Mouse (Mus musculus) midbrain, embryonic 12.5 days (tissue): ENCODE data around the gene Hgd. TPM values are rescaled to one million over a fixed set of nuclear protein-coding genes. Genes with fewer than 3 reads are reported as not detected.
A peak's percentile ranks its signal among the peaks of the same experiment; 100 is the strongest.

ENCODE experiments used
- ATAC-seq: fragments of 200-750 bp; cut with Nextera tagmentation; 2 replicates; pipeline ENCODE4 v1.8.0; 2017; ENCODE audit warnings: low read depth, moderate TSS enrichment, moderate library complexity; ENCODE audit not compliant: low FRiP score
- H3K27ac ChIP-seq: fragments of 300-500 bp; sonication (generic); replicated peaks from 2 replicates; pipeline ENCODE4 v1.5.1; 2016; ENCODE audit warnings: mild to moderate bottlenecking
- H3K27me3 ChIP-seq: fragments of 300-500 bp; sonication (generic); 2 replicates; pipeline ENCODE4 v1.6.1; 2016; ENCODE audit warnings: mild to moderate bottlenecking
- H3K36me3 ChIP-seq: fragments of 300-500 bp; sonication (generic); 2 replicates; pipeline ENCODE4 v1.6.1; 2016
- H3K4me1 ChIP-seq: fragments of 300-500 bp; sonication (generic); 2 replicates; pipeline ENCODE4 v1.6.1; 2016
- H3K4me2 ChIP-seq: fragments of 300-500 bp; sonication (generic); replicated peaks from 2 replicates; pipeline ENCODE4 v1.6.1; 2016; ENCODE audit warnings: mild to moderate bottlenecking, moderate library complexity
- H3K4me3 ChIP-seq: fragments of 300-500 bp; sonication (generic); 2 replicates; pipeline ENCODE4 v1.5.1; 2016; ENCODE audit warnings: mild to moderate bottlenecking
- H3K9ac ChIP-seq: fragments of 300-500 bp; sonication (generic); replicated peaks from 2 replicates; pipeline ENCODE4 v1.6.1; 2016; ENCODE audit warnings: mild to moderate bottlenecking, moderate library complexity
- H3K9me3 ChIP-seq: fragments of 300-500 bp; sonication (generic); 2 replicates; pipeline ENCODE4 v1.6.1; 2016; ENCODE audit warnings: mild to moderate bottlenecking
- WGBS: fragments of 180-500 bp; shearing (Covaris S2); methylation state at CpG from one replicate; pipeline ENCODE4 v1.1.7; 2016; 5-methylcytosine and 5-hydroxymethylcytosine counted together
- polyA plus RNA-seq: library from polyadenylated mRNA; unstranded; fragments of >200 nt; fragmentation: Nextera tagmentation; extraction: Ambion mirVana; gene quantifications from 2 replicates; pipeline ENCODE4 v1.2.1, GENCODE M21; 2016

The Hgd gene
- polyA plus RNA-seq, 1 experiment from 2014 or later, result not detected

DNA sequence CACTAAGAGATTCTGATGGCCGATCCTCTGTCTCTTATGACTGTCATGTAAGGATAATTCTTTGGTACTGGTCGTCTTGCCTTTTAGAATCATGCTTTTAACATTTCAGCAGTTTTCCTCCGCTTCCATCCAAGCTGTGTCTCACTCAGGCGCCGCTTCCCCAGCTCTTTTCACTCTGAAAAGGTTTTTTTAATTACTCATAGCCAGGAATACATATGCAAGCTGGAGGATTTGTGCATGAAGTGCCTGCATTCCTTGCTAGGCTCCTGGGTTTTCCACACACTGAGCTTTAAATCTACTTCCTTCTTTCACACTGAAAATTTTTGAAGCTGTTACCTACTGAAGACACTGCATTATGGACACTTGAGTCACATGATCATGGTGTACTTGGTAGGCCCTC lies 17.0 kb upstream of the Hgd start:
- no peaks in the 10 kb centered on the region for H3K9me3 ChIP-seq
- WGBS, result 71% methylated on average over 5 of the region's 5 CpGs
- H3K4me1 ChIP-seq, result peaks cover 14% of the 10 kb centered on the region
- H3K36me3 ChIP-seq, result peaks cover 14% of the 10 kb centered on the region
- peak overlapping the region; percentile 52 for H3K27ac ChIP-seq
- no peak overlapping the region for H3K9ac ChIP-seq
- no peak overlapping the region for H3K4me3 ChIP-seq
- H3K27me3 ChIP-seq, result no peaks in the 10 kb centered on the region
- H3K4me2 ChIP-seq, result no peak overlapping the region
- ATAC-seq, result no peak

DNA sequence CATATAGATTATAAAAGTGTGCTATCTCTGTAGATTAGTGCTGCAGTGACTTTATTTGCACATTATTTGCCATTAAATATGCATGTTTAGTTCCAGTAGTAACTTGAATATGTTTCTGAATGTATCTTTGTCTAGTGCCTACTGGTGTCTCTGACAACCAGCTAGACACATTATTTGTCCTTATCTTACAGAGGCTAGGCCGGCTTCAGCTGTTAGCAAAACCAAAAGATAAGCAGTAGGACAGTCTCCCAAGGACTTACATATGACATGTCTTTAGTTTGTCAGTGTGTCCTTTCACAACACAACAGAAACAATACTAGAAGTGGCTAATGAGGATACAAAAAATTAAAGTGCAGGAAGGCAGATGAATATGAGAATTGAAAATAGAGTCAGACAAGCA lies 14.8 kb upstream of the Hgd start:
- no peak overlapping the region for H3K9ac ChIP-seq
- H3K4me1 ChIP-seq, result peaks cover 14% of the 10 kb centered on the region
- 85% methylated on average over 1 of the region's 1 CpGs for WGBS
- 0 out of 2 replicates have a peak, but pooled peaks cover 3% of the 10 kb centered on the region for H3K36me3 ChIP-seq
- H3K4me3 ChIP-seq, result no peak overlapping the region
- H3K27ac ChIP-seq, result no peak overlapping the region
- no peaks in the 10 kb centered on the region for H3K27me3 ChIP-seq
- H3K9me3 ChIP-seq, result no peaks in the 10 kb centered on the region
- H3K4me2 ChIP-seq, result no peak overlapping the region
- ATAC-seq, result no peak

DNA sequence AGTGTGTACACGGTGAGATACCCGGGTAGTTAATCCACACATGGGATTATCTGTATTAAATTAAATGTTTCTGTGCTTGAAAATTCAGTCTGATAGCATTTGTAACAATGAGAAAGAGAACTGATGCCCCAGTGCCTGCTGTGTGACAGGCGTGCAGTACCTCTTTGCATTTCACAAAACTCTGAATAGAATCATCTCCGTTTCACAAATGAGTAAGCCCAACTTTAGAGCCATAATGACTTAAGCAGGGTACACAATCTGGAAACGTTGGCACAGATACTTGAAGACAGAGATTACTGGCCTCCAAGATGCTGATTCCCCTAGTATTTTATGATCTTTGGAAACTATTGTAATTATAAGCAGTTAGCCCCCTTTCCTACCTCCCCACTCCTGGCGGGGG lies 13.8 kb upstream of the Hgd start:
- no peak overlapping the region for H3K4me2 ChIP-seq
- H3K4me1 ChIP-seq, result peaks cover 17% of the 10 kb centered on the region
- H3K27me3 ChIP-seq, result no peaks in the 10 kb centered on the region
- H3K4me3 ChIP-seq, result no peak overlapping the region
- no peak overlapping the region for H3K9ac ChIP-seq
- no peak overlapping the region for H3K27ac ChIP-seq
- 0 out of 2 replicates have a peak, but pooled peaks cover 3% of the 10 kb centered on the region for H3K36me3 ChIP-seq
- 58% methylated on average over 6 of the region's 6 CpGs for WGBS
- no peak for ATAC-seq
- H3K9me3 ChIP-seq, result no peaks in the 10 kb centered on the region

DNA sequence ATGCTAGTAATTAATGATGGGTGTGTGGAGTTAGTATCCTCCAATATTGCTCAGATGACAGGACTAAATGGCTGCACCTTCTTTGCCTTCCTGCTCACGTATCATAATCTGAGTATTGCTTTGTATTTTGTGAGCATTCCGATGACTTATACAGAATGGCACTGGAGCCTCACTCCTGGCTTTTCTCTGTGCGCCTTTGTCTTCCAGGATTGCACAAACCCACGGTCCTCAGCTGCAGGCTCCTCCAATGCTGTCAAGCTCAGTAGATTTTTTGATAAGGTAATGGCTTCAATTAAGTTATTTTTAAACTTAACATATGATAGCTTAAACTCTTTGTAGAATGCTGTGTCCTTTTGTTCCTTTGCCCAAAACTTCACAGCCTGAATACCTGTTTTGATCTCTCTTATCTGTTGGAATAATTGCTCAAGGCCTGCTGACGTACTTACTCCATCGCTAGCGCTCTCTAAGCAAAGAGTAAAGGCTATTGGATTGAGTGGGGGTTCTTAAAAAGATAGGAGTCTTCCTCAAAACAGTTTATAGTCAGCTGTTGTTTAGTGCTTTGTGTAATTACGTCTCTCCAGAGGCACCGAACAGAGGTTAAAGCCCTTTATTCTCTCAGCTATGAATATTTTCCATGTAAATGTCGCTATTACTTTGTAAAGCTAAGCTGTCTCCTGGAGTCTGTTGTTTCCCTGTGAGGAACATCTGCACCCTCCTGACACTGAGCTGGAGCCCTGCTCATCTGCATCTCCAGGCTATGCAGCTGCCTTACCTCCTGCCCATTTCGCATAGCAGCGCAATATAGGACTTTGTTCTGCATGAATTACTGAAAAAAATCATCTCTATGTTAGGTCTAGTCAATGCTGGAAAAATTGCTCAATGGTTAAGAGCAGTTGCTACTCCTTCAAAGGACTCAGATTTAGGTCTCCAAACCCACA lies 12.6 kb upstream of the Hgd start:
- H3K9ac ChIP-seq, result no peak overlapping the region
- no peak overlapping the region for H3K4me3 ChIP-seq
- H3K27me3 ChIP-seq, result no peaks in the 10 kb centered on the region
- WGBS, result 76% methylated on average over 12 of the region's 12 CpGs
- H3K9me3 ChIP-seq, result no peaks in the 10 kb centered on the region
- no peak overlapping the region; the same call in 1 of the 2 replicates for H3K27ac ChIP-seq
- H3K36me3 ChIP-seq, result peaks cover 6% of the 10 kb centered on the region
- no peak overlapping the region for H3K4me2 ChIP-seq
- no peak for ATAC-seq
- H3K4me1 ChIP-seq, result peaks cover 16% of the 10 kb centered on the region

DNA sequence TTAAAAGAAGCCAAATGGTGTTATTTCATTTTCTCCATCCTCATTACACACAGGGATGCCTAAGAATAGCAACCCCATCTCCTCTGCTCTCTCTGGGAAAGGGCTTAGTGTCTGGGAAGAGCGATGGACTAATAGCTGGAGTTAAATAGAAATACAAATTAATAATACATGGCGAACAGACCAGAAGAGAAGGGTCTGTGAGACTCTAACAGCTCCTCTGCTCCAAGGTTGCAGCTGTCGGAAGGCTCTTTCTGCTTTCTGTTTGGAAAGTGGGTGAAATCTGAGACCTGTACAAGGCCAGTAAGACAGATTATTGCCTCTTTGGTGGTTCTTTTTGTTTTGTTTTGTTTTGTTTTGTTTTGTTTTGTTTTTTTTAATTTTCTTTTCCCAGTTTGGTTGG lies 8.4 kb upstream of the Hgd start:
- Histone ChIP-seq H3K4me2 (no peak overlapping the region), H3K27me3 (no peaks in the 10 kb centered on the region), H3K9ac (no peak overlapping the region), H3K36me3 (peaks cover 10% of the 10 kb centered on the region), H3K4me1 (peaks cover 10% of the 10 kb centered on the region), H3K9me3 (0 out of 2 replicates have a peak, but pooled peaks cover 3% of the 10 kb centered on the region), H3K27ac (peak overlapping the region; percentile 60; the same call in 1 of the 2 replicates), H3K4me3 (no peak overlapping the region)
- 59% methylated on average over 3 of the region's 3 CpGs for WGBS
- ATAC-seq, result no peak

DNA sequence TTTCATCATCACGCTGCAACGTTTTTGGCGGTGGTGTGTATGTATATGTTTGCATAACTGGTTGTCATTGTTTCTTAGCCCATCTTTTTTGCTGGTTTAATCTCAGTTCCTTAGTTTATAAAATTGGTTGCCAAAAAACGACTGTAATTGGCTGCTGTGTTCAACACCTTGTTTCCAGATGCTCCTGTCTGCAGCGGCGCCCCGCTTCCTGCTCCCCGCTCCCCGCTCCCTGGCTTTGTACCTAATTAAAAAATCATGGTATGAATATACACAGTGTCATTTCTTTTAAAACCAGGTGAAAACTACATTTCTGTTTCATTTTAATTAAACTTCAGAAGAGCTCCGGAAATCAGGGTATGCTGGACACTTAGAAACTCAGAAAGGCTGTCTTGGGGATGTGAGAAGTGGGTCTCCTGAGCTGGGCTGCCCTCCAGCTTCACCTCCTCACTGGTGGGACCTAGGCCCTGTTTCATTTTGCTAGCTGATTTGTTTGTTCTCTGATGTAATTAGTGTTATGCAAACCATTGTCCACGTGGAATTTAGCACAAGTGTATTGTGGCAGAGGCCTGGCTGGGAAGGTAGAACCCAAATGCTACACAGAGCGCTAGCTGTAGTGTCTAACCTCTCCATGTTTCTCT lies 7.7 kb upstream of the Hgd start:
- H3K4me2 ChIP-seq, result no peak overlapping the region

DNA sequence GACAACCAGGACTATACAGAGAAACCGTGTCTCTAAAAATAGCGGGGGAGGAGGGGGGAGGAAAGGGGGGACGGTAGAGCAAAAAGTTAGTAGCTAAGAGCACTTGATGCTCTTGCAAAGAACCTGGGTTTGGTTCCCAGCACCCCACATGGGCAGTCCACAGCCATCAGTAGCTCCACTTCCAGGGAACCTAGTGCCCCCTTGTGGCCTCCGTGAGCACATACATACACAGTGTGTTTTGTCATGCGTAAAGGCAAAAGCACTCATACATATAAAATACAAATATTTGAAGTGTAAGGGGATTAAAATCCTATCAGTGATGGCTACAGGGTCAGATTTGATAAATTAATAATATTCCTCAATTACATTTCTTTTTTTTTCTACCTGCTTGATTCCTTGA lies 6.9 kb upstream of the Hgd start:
- Histone ChIP-seq H3K36me3 (peaks cover 10% of the 10 kb centered on the region), H3K4me1 (0 out of 2 replicates have a peak, but pooled peaks cover 2% of the 10 kb centered on the region), H3K4me2 (no peak overlapping the region), H3K27ac (no peak overlapping the region), H3K9ac (no peak overlapping the region), H3K9me3 (0 out of 2 replicates have a peak, but pooled peaks cover 3% of the 10 kb centered on the region), H3K27me3 (no peaks in the 10 kb centered on the region), H3K4me3 (no peak overlapping the region)
- WGBS, result 97% methylated on average over 5 of the region's 5 CpGs
- ATAC-seq, result no peak

More for the DNA sequence above, 7.7 kb upstream of the Hgd start:
- no peak overlapping the region for H3K4me3 ChIP-seq
- no peak overlapping the region for H3K9ac ChIP-seq
- no peak for ATAC-seq
- peaks cover 10% of the 10 kb centered on the region for H3K36me3 ChIP-seq
- no peak overlapping the region for H3K27ac ChIP-seq
- 0 out of 2 replicates have a peak, but pooled peaks cover 3% of the 10 kb centered on the region for H3K9me3 ChIP-seq
- no peaks in the 10 kb centered on the region for H3K27me3 ChIP-seq
- H3K4me1 ChIP-seq, result peaks cover 9% of the 10 kb centered on the region
- 93% methylated on average over 12 of the region's 12 CpGs for WGBS

DNA sequence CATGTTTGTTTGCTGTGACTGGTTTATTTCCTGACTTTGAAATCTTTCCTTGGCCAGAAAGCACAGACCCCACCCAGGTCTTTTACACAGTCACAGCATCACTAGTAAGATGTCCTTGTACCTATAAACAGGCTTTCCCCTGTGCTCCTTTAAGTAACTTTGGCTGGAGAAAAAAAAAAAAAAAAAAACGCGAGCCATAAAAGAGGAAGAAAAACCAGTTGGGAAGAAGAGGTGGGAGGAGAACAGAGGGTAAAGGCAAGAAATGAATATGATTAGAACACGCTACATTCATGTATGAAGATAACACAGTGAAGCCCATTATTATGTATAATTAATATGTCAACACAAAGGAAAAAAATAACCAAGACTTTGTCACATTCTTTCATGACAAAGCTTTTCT lies 4.6 kb upstream of the Hgd start:
- Histone ChIP-seq H3K4me1 (0 out of 2 replicates have a peak, but pooled peaks cover 2% of the 10 kb centered on the region), H3K4me3 (no peak overlapping the region), H3K36me3 (peaks cover 10% of the 10 kb centered on the region), H3K4me2 (no peak overlapping the region), H3K9ac (no peak overlapping the region), H3K27ac (no peak overlapping the region), H3K9me3 (0 out of 2 replicates have a peak, but pooled peaks cover 3% of the 10 kb centered on the region), H3K27me3 (no peaks in the 10 kb centered on the region)
- 93% methylated on average over 3 of the region's 3 CpGs for WGBS
- ATAC-seq, result no peak

DNA sequence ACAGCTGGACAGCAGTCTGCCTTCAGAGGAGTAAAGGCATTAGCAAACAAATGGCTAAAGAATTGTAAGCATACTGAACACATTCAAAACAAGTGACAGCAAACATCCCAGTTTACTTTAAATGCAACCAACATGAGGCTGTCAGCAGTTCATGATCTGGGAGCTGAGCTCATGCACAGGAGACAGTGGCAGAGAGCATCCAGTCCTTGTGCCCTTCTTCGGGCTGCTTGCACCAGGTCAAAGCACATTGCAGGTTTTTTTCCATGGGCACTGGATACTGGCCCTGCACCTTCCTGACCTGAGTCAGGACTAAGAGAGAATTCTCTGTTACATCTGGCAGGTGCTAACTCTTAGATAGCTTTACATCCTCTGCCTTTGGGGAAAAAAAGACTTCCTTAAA lies 362 bp upstream of the Hgd start:
- no peak overlapping the region for H3K4me2 ChIP-seq
- H3K9ac ChIP-seq, result no peak overlapping the region
- ATAC-seq, result no peak
- H3K9me3 ChIP-seq, result no peaks in the 10 kb centered on the region
- H3K27ac ChIP-seq, result no peak overlapping the region
- no peaks in the 10 kb centered on the region for H3K36me3 ChIP-seq
- no peak overlapping the region for H3K4me3 ChIP-seq
- H3K27me3 ChIP-seq, result no peaks in the 10 kb centered on the region
- peaks cover 29% of the 10 kb centered on the region for H3K4me1 ChIP-seq
- 78% methylated on average over 1 of the region's 1 CpGs for WGBS

DNA sequence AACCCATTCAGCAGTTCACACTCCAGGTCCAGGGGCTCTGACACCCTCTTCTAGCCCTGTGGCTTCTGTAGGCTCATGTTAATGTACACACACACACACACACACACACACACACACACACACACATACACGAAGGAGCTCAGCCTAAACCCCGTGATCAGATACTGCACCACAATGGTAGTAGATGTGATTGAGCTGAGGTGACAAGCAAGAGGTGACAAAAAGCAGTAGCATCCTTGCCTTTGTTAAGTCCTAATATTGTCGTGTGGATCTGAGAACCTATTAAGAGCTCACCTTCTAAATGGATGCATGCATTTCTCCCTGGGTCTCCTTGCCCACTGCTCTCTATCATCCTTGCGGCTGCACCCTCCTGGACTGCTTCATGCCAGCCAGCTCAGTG lies 698 bp downstream of the Hgd start:
- H3K9me3 ChIP-seq, result no peaks in the 10 kb centered on the region
- no peak overlapping the region for H3K4me2 ChIP-seq
- no peaks in the 10 kb centered on the region for H3K36me3 ChIP-seq
- no peak overlapping the region for H3K4me3 ChIP-seq
- H3K27me3 ChIP-seq, result no peaks in the 10 kb centered on the region
- no peak for ATAC-seq
- 95% methylated on average over 4 of the region's 4 CpGs for WGBS
- peak overlapping the region; percentile 1; the same call in 1 of the 2 replicates for H3K27ac ChIP-seq
- H3K4me1 ChIP-seq, result peaks cover 36% of the 10 kb centered on the region
- no peak overlapping the region for H3K9ac ChIP-seq

DNA sequence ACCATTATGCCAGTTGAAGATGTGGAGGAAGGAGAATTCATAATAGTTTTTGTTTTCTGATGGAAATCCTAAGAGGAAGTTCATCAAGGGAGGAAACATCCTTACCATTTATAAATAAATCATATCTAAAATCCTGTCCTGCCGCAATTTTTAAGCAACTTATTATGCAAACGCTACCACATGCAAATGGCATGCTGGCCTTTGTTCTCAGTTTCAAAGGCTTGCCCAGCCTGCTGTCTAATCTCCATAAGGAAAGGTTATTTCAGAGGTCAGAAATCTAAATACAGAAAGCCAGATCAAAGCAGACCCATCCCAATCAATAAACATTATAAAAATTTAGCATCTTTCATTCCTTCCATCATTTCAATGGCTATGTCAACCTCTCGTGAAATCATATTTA lies 1.9 kb downstream of the Hgd start:
- H3K9ac ChIP-seq, result no peak overlapping the region
- ATAC-seq, result no peak
- no peaks in the 10 kb centered on the region for H3K27me3 ChIP-seq
- 40% methylated on average over 3 of the region's 3 CpGs for WGBS
- no peak overlapping the region for H3K4me2 ChIP-seq
- H3K36me3 ChIP-seq, result no peaks in the 10 kb centered on the region
- no peaks in the 10 kb centered on the region for H3K9me3 ChIP-seq
- H3K4me3 ChIP-seq, result no peak overlapping the region
- peaks cover 36% of the 10 kb centered on the region for H3K4me1 ChIP-seq
- H3K27ac ChIP-seq, result peak overlapping the region; percentile 22

DNA sequence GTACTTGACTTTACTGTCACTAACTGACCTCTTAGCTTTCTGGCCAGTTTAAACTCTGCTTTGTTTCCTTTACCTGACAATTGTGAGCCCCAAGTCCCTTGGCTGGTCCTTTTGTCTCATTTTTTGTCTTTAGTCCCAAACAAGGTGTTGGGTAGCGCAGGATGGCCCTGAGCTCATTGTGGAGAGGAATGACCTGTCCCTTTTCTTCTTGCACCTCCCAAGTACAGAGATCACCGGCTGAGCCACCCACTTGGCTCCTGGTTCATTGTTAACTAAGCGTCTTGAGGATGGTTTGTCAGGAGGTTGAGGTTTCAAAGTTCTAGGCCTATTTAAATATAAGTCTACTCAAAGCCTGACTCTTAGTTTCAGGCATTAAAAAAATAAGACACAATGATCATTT lies 3.4 kb downstream of the Hgd start:
- Histone ChIP-seq H3K9me3 (no peaks in the 10 kb centered on the region), H3K27me3 (no peaks in the 10 kb centered on the region), H3K4me3 (no peak overlapping the region), H3K36me3 (no peaks in the 10 kb centered on the region), H3K4me1 (peaks cover 36% of the 10 kb centered on the region), H3K4me2 (0 out of 2 replicates have a peak overlapping the region, but pooled peaks have one; percentile 36), H3K27ac (peak overlapping the region; percentile 96), H3K9ac (no peak overlapping the region)
- WGBS, result 57% methylated on average over 3 of the region's 3 CpGs
- ATAC-seq, result no peak
